Mouse (Mus musculus): ENCODE measurements around the gene Ddx17. TPM values are rescaled to one million over a fixed set of nuclear protein-coding genes. Genes with fewer than 3 reads are reported as not detected.

Ddx17 gene
- 89.7 and 96.5 TPM in 2 replicates for polyA plus RNA-seq (2014; fragmentation: Nextera tagmentation; extraction: Ambion mirVana)

DNA sequence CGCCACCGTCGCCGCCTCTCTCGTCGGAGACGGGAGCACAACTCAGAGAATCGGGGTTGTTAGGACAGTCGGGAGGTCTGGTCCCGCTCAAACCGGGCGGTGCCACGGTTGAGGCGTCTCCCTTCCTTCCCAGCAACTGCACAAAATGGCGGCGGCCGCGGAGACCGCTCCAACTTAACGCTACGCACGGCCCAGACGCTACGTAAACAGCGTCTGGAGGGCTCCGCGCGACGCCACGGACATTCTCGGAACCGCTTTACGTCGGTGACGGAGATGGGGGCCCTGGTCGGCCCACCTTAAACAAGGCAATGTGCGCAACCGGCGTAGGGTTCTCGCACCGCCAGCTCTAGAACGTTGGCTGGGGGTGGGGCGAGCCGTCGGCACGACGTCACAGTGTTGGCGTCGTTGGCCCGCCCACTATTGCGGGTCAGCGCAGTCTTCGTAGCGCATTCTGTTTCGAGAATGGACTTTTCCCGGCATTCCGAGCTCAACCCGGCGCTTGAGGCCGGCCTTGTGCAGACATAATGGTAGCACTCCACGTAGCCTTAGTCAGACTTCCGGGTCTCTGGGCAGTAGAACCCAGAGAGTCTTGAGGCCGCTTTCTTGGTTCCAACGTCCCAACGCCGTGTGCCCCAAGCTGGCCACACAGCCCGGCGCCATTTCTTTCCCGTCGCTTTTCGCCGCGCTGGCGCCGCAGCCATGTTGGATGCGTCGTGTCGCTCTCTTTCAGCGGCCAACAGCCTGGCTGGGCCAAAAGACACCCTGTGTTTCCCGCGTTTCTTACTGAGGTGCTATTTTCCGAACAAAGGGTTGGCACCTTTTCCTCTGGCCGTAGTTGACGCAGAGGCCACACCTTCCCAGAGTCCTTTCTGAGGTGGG, at the start of gene Ddx17:
Gene Ddx17 (minus strand): TSS at position 332 of the 879 bp plus-strand sequence.
- peak within 1 kb of the TSS; percentile 99 for H3K9ac ChIP-seq (ENCODE audit: low read length)
- peak within 1 kb of the TSS; percentile 98 for H3K4me3 ChIP-seq (ENCODE audit: low read depth, low read length)
- H3K36me3 ChIP-seq (ENCODE audit: control insufficient read depth, insufficient read depth, low read length): peaks cover 18% of the 10 kb centered on the region
- H3K9me3 ChIP-seq (ENCODE audit: control insufficient read depth, low read length): no peaks in the 10 kb centered on the region
- DNase-seq (ENCODE audit: low spot score): peak; percentile 100
- 3% methylated on average over 84 of the region's 84 CpGs for WGBS
- H3K4me1 ChIP-seq (ENCODE audit: control insufficient read depth, insufficient read depth, low read length): peaks cover 5% of the 10 kb centered on the region; the same call in 1 of the 2 replicates
- H3K4me2 ChIP-seq (ENCODE audit: low read depth, severe bottlenecking): peak within 1 kb of the TSS; percentile 80
- ATAC-seq (ENCODE audit: insufficient number of reproducible peaks, low FRiP score, low TSS enrichment, low read depth): peak; percentile 96
- H3K27ac ChIP-seq (replicated peaks; ENCODE audit: low read depth, low read length): peak within 1 kb of the TSS; percentile 94
- no peaks in the 10 kb centered on the region for H3K27me3 ChIP-seq (ENCODE audit: control insufficient read depth, insufficient read depth, low read length)

DNA sequence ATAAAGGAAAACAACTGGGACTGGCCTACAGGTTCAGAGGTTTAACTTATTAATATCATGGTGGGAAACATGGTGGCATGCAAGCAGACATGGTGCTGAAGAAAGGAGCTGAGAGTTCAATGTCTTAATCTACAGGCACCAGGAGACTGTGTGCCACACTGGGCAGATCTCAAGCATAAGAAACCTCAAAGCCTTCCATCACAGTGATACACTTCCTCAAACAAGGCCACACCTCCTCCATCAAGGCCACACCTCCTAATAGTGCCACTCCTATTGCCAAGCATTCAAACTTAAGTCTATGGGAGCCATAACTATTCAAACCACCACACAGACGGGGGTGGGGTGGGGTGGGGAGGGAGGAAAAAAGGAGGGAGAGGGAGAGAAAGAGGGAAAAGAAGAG, 35.0 kb upstream of the Ddx17 start:
- no peak for DNase-seq (ENCODE audit: low spot score)
- WGBS: 65% methylated on average over 1 of the region's 1 CpGs
- H3K4me3 ChIP-seq (ENCODE audit: low read depth, low read length): no peak overlapping the region
- no peak for ATAC-seq (ENCODE audit: insufficient number of reproducible peaks, low FRiP score, low TSS enrichment, low read depth)
- no peaks in the 10 kb centered on the region for H3K36me3 ChIP-seq (ENCODE audit: control insufficient read depth, insufficient read depth, low read length)
- no peak overlapping the region for H3K4me2 ChIP-seq (ENCODE audit: low read depth, severe bottlenecking)
- no peaks in the 10 kb centered on the region for H3K4me1 ChIP-seq (ENCODE audit: control insufficient read depth, insufficient read depth, low read length)
- H3K27ac ChIP-seq (replicated peaks; ENCODE audit: low read depth, low read length): no peak overlapping the region
- H3K9ac ChIP-seq (ENCODE audit: low read length): no peak overlapping the region
- H3K9me3 ChIP-seq (ENCODE audit: control insufficient read depth, low read length): no peaks in the 10 kb centered on the region
- no peaks in the 10 kb centered on the region for H3K27me3 ChIP-seq (ENCODE audit: control insufficient read depth, insufficient read depth, low read length)

DNA sequence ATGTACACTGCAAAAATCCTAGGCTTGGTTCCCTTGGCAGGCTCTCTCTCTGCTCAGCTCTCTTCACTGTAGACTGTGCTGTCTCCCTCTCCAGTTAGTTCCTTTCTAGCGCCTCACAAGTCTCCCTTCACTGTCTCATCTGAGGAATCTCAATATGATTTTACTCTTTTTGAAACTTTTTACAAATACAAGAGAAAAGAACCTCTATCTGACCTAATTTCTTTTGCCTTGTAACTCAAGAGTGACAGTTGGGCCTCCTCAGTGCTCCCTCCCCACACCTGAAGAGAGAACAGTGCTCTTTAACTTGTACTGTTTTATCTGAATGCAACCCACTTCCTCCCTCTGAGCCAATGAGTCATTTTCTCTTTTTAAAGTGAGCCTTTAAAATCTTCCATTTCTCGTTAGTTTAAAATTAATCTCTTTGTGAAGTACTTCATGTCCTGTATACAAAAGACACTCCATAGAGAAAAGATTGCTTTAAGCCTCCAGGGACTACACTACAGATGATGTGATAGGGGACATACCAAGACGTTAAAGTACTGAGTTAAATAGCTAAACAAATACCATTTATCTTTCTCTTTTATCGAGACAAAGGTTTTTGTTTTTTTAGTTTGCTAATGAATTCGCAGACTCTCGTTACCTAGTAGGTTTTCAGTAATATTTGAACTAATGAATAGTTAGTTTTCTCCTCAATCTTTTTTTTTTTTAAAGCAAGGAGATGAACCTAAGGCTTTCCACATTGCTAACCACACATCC, 31.3 kb upstream of the Ddx17 start:
- H3K27me3 ChIP-seq (ENCODE audit: control insufficient read depth, insufficient read depth, low read length): no peaks in the 10 kb centered on the region
- H3K9ac ChIP-seq (ENCODE audit: low read length): no peak overlapping the region
- H3K4me3 ChIP-seq (ENCODE audit: low read depth, low read length): no peak overlapping the region
- no peak for DNase-seq (ENCODE audit: low spot score)
- H3K4me1 ChIP-seq (ENCODE audit: control insufficient read depth, insufficient read depth, low read length): no peaks in the 10 kb centered on the region
- no peaks in the 10 kb centered on the region for H3K9me3 ChIP-seq (ENCODE audit: control insufficient read depth, low read length)
- 78% methylated on average over 6 of the region's 6 CpGs for WGBS
- H3K4me2 ChIP-seq (ENCODE audit: low read depth, severe bottlenecking): no peak overlapping the region
- H3K27ac ChIP-seq (replicated peaks; ENCODE audit: low read depth, low read length): no peak overlapping the region
- no peak for ATAC-seq (ENCODE audit: insufficient number of reproducible peaks, low FRiP score, low TSS enrichment, low read depth)
- no peaks in the 10 kb centered on the region for H3K36me3 ChIP-seq (ENCODE audit: control insufficient read depth, insufficient read depth, low read length)

- Histone ChIP-seq H3K4me1 (ENCODE audit: control insufficient read depth, insufficient read depth, low read length) (no peaks in the 10 kb centered on the region), H3K9ac (ENCODE audit: low read length) (no peak overlapping the region), H3K36me3 (ENCODE audit: control insufficient read depth, insufficient read depth, low read length) (no peaks in the 10 kb centered on the region), H3K27me3 (ENCODE audit: control insufficient read depth, insufficient read depth, low read length) (no peaks in the 10 kb centered on the region), H3K4me3 (ENCODE audit: low read depth, low read length) (no peak overlapping the region), H3K9me3 (ENCODE audit: control insufficient read depth, low read length) (no peaks in the 10 kb centered on the region), H3K27ac (replicated peaks; ENCODE audit: low read depth, low read length) (no peak overlapping the region), H3K4me2 (ENCODE audit: low read depth, severe bottlenecking) (no peak overlapping the region)
- ATAC-seq (ENCODE audit: insufficient number of reproducible peaks, low FRiP score, low TSS enrichment, low read depth) (no peak), DNase-seq (ENCODE audit: low spot score) (no peak)
- WGBS: 91% methylated on average over 2 of the region's 2 CpGs
Measured at GRCm38 (mm10) chr15:79576947-79577346, 30.4 kb upstream of the Ddx17 start.

GRCm38 (mm10) chr15:79575543-79576222, 29.1 kb upstream of the Ddx17 start:
- WGBS: 69% methylated on average over 1 of the region's 1 CpGs

DNA sequence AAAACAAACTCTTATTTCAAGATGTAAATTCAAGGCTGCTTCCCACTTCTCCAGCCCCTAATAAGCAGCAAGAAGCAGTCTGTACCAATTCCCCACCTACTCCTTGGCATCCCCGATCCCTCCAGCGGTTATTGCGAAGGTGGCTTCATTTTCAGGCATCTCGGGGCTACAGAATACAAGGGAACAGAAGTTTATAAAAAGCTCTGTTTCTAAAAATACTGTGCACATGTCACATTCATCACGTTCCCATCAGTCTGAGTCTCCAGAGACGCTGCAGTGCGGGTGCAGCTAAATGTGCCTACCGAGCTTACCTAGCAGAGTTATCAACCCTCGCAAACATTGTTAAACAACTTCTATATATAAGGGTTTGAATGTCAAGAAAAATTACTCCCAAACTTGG, 15.9 kb upstream of the Ddx17 start:
- Histone ChIP-seq H3K27ac (replicated peaks; ENCODE audit: low read depth, low read length) (no peak overlapping the region), H3K9me3 (ENCODE audit: control insufficient read depth, low read length) (no peaks in the 10 kb centered on the region), H3K36me3 (ENCODE audit: control insufficient read depth, insufficient read depth, low read length) (no peaks in the 10 kb centered on the region), H3K4me2 (ENCODE audit: low read depth, severe bottlenecking) (no peak overlapping the region), H3K4me3 (ENCODE audit: low read depth, low read length) (no peak overlapping the region), H3K4me1 (ENCODE audit: control insufficient read depth, insufficient read depth, low read length) (no peaks in the 10 kb centered on the region), H3K27me3 (ENCODE audit: control insufficient read depth, insufficient read depth, low read length) (no peaks in the 10 kb centered on the region), H3K9ac (ENCODE audit: low read length) (no peak overlapping the region)
- 88% methylated on average over 9 of the region's 9 CpGs for WGBS
- DNase-seq (ENCODE audit: low spot score) (no peak), ATAC-seq (ENCODE audit: insufficient number of reproducible peaks, low FRiP score, low TSS enrichment, low read depth) (no peak)

More at GRCm38 (mm10) chr15:79575543-79576222, 29.1 kb upstream of the Ddx17 start:
- Histone ChIP-seq H3K27ac (replicated peaks; ENCODE audit: low read depth, low read length) (no peak overlapping the region), H3K4me2 (ENCODE audit: low read depth, severe bottlenecking) (no peak overlapping the region), H3K9ac (ENCODE audit: low read length) (no peak overlapping the region), H3K9me3 (ENCODE audit: control insufficient read depth, low read length) (no peaks in the 10 kb centered on the region), H3K36me3 (ENCODE audit: control insufficient read depth, insufficient read depth, low read length) (no peaks in the 10 kb centered on the region), H3K27me3 (ENCODE audit: control insufficient read depth, insufficient read depth, low read length) (no peaks in the 10 kb centered on the region), H3K4me1 (ENCODE audit: control insufficient read depth, insufficient read depth, low read length) (no peaks in the 10 kb centered on the region), H3K4me3 (ENCODE audit: low read depth, low read length) (no peak overlapping the region)
- DNase-seq (ENCODE audit: low spot score): no peak
- ATAC-seq (ENCODE audit: insufficient number of reproducible peaks, low FRiP score, low TSS enrichment, low read depth): no peak

DNA sequence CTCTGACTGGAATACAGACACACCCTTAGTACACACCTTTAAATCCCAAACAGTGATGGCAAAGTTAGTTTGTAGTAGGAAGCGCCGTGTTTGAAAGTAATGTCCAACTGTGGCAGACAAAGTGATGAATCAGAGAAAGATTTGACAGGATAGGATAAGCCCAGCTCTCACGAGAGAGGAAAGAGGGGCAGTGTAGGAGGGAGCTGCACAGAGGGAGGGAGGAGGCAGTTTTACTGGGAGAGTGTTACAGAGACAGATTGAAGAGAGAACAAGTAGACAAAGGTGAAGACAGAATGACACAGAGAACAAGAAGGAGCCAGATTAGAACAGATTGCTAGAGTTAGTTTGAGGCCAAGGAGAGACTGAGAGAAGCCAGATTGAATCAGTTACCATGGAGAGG, 13.1 kb upstream of the Ddx17 start:
- Histone ChIP-seq H3K27me3 (ENCODE audit: control insufficient read depth, insufficient read depth, low read length) (no peaks in the 10 kb centered on the region), H3K9me3 (ENCODE audit: control insufficient read depth, low read length) (no peaks in the 10 kb centered on the region), H3K4me2 (ENCODE audit: low read depth, severe bottlenecking) (no peak overlapping the region), H3K9ac (ENCODE audit: low read length) (no peak overlapping the region), H3K4me1 (ENCODE audit: control insufficient read depth, insufficient read depth, low read length) (no peaks in the 10 kb centered on the region), H3K36me3 (ENCODE audit: control insufficient read depth, insufficient read depth, low read length) (no peaks in the 10 kb centered on the region), H3K27ac (replicated peaks; ENCODE audit: low read depth, low read length) (no peak overlapping the region), H3K4me3 (ENCODE audit: low read depth, low read length) (no peak overlapping the region)
- DNase-seq (ENCODE audit: low spot score) (no peak), ATAC-seq (ENCODE audit: insufficient number of reproducible peaks, low FRiP score, low TSS enrichment, low read depth) (no peak)
- 70% methylated on average over 3 of the region's 3 CpGs for WGBS

GRCm38 (mm10) chr15:79552566-79552965, 6.0 kb upstream of the Ddx17 start:
- 78% methylated on average over 5 of the region's 5 CpGs for WGBS
- no peak overlapping the region for H3K27ac ChIP-seq (replicated peaks; ENCODE audit: low read depth, low read length)
- no peaks in the 10 kb centered on the region for H3K9me3 ChIP-seq (ENCODE audit: control insufficient read depth, low read length)

More at GRCm38 (mm10) chr15:79552566-79552965, 6.0 kb upstream of the Ddx17 start:
- Histone ChIP-seq H3K4me2 (ENCODE audit: low read depth, severe bottlenecking) (no peak overlapping the region), H3K27me3 (ENCODE audit: control insufficient read depth, insufficient read depth, low read length) (no peaks in the 10 kb centered on the region), H3K9ac (ENCODE audit: low read length) (no peak overlapping the region), H3K4me3 (ENCODE audit: low read depth, low read length) (no peak overlapping the region), H3K36me3 (ENCODE audit: control insufficient read depth, insufficient read depth, low read length) (no peaks in the 10 kb centered on the region), H3K4me1 (ENCODE audit: control insufficient read depth, insufficient read depth, low read length) (no peaks in the 10 kb centered on the region)
- no peak for DNase-seq (ENCODE audit: low spot score)
- no peak for ATAC-seq (ENCODE audit: insufficient number of reproducible peaks, low FRiP score, low TSS enrichment, low read depth)

Data from limb, embryonic 11.5 days (tissue).